Mouse (Mus musculus) testis, postnatal 10 days (tissue): ENCODE results near the gene Ppp2r5c.

Experiments used
- DNase-seq: peaks from one replicate; pipeline ENCODE4 v3.0.0; 2021; ENCODE audit warnings: low spot score

Gene Ppp2r5c

DNA sequence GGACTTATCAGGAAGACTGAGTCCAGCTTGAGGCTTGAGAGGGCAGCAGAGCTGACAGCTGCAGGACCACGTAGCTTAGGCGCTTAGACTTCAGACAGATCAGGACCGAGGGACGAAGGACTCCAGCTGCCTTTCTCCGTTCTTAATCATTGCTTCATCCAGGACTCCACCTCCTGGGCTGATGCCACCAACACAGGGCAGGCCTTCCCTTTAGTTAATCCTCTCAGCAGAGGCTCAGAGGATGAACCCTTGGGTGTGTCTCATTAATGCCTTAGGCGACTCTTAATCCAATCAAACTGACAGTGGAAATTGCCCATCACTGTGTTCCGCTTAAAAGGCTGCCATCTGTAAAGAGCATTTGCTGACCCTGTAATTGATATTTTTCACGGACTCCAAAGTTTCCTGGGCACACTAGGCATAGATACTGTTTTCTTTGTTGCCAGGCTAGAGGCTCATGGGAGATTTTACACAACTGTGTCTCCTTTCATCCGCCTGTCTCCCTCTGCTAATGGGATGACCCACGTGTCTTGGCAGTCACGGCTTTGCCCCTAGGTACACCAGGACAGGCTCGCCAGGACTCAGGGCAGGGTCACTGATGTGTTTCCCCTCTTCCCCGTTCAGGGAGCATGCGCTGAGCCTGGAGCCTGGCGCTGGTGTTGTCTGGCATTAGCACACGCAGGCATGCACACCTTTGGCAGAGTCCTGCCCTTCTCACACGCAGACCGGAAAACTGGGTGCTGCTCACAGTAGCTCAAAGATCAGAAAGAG lies 110.1 kb downstream of the Ppp2r5c start:
- DNase-seq, result no peak

- DNase-seq, result no peak
Measured at GRCm38 (mm10) chr12:110558175-110558574, 111.3 kb downstream of the Ppp2r5c start.

DNA sequence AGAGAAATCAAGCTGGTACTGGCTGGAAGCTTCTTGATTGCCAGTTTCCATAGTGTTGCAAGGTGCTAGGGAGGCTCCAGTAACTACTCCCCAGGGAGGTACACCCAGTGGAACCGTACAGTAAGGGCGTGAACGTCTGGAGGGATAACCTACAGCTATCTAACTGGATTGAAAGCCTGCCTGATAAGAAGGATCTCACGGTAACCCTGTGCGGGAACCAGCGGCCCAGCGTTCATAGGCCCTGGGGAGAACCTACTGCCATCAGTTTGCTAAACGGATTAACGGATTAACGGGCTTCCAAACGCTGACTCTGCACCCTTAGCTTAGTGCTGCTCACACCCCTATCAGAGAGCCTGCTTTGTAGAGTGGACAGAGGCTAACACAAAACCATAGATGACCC lies 116.5 kb downstream of the Ppp2r5c start:
- DNase-seq, result no peak

DNA sequence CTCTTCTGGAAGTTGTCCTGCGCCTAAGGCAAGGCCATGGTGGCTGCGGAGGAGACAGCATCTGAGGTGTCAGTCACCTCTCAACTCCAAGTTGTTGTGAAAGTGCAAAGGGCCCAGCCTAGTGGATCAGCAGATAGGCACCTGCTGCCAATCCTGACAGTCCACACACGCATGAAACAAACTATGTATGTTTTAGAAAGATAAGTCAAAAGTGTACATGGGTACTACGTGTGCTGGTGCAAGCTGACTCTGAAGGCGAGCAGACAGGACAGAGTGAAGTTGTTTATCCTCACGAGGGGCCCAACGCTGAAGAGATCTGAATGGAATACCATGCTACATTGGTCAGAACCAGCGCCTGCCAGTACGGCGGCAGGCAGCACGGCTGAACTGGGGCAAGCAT lies 117.9 kb downstream of the Ppp2r5c start:
- no peak for DNase-seq

- no peak for DNase-seq
Measured at GRCm38 (mm10) chr12:110566366-110566765, 119.4 kb downstream of the Ppp2r5c start.

GRCm38 (mm10) chr12:110571050-110571449 lies 124.1 kb downstream of the Ppp2r5c start:
- no peak for DNase-seq

- no peak for DNase-seq
Measured at GRCm38 (mm10) chr12:110572351-110572750, 125.4 kb downstream of the Ppp2r5c start.

- no peak for DNase-seq
Measured at GRCm38 (mm10) chr12:110573635-110574034, 126.7 kb downstream of the Ppp2r5c start.

DNA sequence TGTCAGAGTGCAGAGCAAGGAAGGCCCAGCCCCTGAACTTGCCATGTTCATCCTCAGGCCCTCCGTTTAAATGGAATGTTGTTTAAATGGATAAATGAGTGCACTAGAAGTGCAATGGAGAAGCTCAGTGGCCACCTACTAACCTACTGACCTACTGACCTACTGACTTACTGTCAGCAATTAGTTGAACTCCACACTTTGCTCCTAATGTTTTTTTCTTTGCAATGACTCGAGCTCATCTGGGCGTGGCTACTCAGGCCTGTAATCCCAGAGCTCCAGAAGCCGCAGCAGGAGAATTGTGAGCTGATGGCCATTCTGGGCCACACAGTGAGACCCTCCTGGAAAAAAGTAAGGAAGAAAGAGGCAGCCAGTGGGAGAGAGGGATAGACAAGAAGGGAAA lies 129.0 kb downstream of the Ppp2r5c start:
- no peak for DNase-seq

GRCm38 (mm10) chr12:110578333-110578732 lies 131.4 kb downstream of the Ppp2r5c start:
- no peak for DNase-seq

DNA sequence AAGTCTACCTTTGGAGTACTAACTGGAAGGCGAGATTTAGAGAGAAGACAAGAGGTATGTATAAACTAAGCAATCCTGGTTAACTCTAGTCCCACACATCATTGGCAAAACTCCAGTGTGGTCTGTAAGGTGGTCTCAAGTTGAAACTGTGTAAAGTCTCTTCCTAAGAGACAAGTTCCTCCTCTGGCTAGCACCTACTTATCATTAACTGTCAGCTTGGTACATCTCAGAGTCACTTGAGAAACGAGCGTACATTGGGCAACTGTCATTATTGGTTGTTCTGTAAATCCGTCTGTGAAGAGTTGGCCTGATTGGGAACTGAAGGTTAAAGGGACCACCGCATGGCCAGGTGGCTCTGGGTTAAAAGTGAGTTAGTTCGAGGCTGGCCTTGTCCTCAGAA lies 141.7 kb downstream of the Ppp2r5c start:
- DNase-seq, result no peak

GRCm38 (mm10) chr12:110590804-110591259 lies 143.9 kb downstream of the Ppp2r5c start:
- no peak for DNase-seq

DNA sequence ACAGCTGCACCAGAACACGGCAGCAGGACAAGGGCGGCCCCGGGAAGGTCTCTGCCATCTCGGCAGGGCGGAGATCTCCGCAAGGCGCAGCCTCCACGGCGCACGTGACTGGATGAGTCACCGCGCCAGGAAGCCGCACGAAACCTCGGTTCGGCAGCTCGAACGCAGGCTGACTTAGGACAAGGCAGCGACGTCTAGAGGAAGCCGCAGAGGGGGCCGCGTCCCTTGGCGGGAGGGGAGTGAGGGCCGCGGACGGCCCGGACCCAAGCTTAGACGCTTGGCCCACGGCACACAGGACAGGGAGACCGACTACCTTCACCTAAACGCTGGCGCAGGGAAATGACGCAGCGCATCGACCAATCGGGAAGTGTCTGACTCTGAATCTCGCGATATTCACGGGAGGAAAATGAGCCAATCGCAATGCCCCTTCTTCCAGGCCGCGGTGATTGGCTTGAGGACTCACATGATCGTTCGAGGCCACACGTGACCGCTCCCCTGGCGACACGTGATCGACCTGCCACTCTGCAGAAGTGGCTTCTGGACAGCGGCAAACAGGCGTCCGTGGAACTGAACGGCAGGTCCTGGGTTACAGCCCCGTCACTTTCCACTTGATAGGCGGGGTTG lies 144.5 kb downstream of the Ppp2r5c start:
- DNase-seq, result peak; percentile 96

DNA sequence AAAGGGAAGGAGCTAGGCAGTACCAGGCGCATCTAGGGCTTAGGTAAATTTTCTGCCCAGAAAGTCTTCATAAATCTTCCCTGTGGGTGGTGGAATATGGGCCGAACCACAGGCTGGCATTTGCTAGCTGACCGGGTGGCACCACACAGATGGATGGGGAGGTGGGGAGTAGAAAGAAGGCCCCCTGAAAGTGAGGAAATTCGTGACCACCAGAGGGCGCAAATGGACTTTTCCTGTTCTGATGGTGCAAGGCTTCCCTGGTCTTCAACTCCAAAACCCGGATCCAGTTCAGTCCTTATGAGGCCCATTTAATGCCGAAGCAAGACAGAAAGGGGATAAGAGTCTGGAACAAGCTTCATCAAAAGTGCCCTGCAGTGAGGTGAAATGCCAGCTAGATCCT lies 151.6 kb downstream of the Ppp2r5c start:
- peak; percentile 86 for DNase-seq

DNA sequence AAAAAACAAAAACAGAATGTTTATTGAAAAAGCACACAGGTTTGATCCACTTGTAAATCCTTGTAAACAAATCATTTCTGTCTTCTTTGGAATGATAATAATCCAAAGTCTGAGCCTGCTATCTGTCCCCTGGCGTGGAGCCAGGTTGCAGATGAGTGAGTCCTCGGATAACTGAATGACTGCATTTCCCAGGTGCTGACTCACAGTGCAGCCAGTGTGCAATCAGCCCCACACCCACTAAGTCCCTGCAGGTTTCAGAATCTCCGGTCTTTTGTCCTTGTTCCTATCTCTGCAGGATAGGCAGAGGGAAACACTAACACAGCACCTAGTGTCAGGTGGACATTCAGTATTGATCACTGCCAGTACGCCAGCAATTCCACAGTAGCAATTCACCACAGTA lies 152.9 kb downstream of the Ppp2r5c start:
- no peak for DNase-seq

GRCm38 (mm10) chr12:110600225-110600991 lies 153.5 kb downstream of the Ppp2r5c start:
- DNase-seq, result no peak

- peak; percentile 97 for DNase-seq
Measured at GRCm38 (mm10) chr12:110601241-110602218, 154.6 kb downstream of the Ppp2r5c start, which contains the start of gene Dync1h1. TSS of gene Dync1h1 (plus strand) at chr12:110601452.

GRCm38 (mm10) chr12:110606161-110606560 lies 159.2 kb downstream of the Ppp2r5c start:
- DNase-seq, result no peak

DNA sequence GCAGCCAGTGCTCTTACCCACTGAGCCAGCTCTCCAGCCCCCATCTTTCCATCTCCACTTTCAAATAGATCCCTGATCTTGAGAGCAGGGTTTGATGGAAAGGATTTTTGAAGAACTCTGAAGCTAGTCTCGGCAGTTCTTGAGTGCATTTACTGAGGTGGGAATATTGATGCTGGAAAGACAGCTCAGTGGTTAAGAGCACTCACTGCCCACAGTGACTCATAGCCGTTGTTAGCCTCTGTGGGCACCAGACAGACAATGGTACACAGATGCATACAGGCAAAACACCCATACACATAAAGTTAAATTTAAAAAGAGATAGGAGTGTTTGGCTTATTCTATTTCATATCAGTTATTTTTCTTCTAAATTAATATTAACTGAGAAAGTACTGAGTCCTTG lies 159.8 kb downstream of the Ppp2r5c start:
- DNase-seq, result no peak

GRCm38 (mm10) chr12:110608460-110609152 lies 161.7 kb downstream of the Ppp2r5c start:
- no peak for DNase-seq

- no peak for DNase-seq
Measured at GRCm38 (mm10) chr12:110609153-110609497, 162.2 kb downstream of the Ppp2r5c start.
